ENCODE assay signal across 8 mouse cellular contexts in the genomic region with DNA sequence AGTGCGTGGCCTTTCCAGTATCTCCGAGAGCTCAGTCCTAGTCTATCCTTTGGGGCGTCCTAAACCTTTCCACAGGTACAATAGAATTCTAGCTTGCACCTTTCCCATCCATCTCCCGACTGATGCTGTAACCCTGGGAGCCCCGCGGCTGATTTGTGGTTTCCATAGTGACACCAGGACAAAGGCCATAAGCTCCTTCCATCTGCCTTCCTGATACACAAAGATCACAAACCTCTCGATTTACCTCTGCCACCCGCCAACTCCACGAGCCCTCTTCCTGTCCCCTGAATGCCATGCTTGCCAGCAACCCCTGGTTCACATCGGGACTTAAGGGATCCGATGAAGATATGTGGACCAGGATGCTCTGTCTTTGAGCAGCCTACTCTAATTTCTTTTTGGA. TPM values are rescaled to one million over a fixed set of nuclear protein-coding genes. Genes with fewer than 3 reads are reported as not detected.
DNase-seq lines count a peak whose midpoint lies in the region; ATAC-seq and TF ChIP-seq lines count a peak whose summit lies in the region.

No protein-coding gene starts in this region.

- WGBS in hindbrain, embryonic 11.5 days = 36% methylated on average over 11 of the region's 11 CpGs
- 34% methylated on average over 11 of the region's 11 CpGs for WGBS in liver, postnatal 0 days (ENCODE audit: insufficient replicate concordance)

- H3K36me3 ChIP-seq in G1E (replicated peaks) = no peaks in the 10 kb centered on the region
- H3K36me3 ChIP-seq in hindbrain, embryonic 11.5 days (ENCODE audit: control insufficient read depth, insufficient read depth, low read length) = no peaks in the 10 kb centered on the region
- no peaks in the 10 kb centered on the region for H3K36me3 ChIP-seq in liver, postnatal 0 days (replicated peaks; ENCODE audit: insufficient read depth, low read length)

- H3K4me2 ChIP-seq in hindbrain, embryonic 11.5 days (replicated peaks; ENCODE audit: low read depth, low read length) = peak overlapping the region; percentile 51
- H3K4me2 ChIP-seq in liver, postnatal 0 days (ENCODE audit: low read depth, low read length) = peak overlapping the region; percentile 68

- H3K9me3 ChIP-seq in G1E (replicated peaks) = no peaks in the 10 kb centered on the region
- no peaks in the 10 kb centered on the region for H3K9me3 ChIP-seq in hindbrain, embryonic 11.5 days (ENCODE audit: control insufficient read depth, low read length)
- no peaks in the 10 kb centered on the region for H3K9me3 ChIP-seq in liver, postnatal 0 days (ENCODE audit: low read length)

- H3K9ac ChIP-seq in hindbrain, embryonic 11.5 days (ENCODE audit: low read depth, low read length) = 0 out of 2 replicates have a peak overlapping the region, but pooled peaks have one; percentile 15
- H3K9ac ChIP-seq in liver, postnatal 0 days (replicated peaks) = no peak overlapping the region

- ATAC-seq in G1E (ENCODE audit: extremely low read depth, insufficient number of reproducible peaks, low FRiP score, poor library complexity, severe bottlenecking) = no peak
- peak; percentile 44 for ATAC-seq in hindbrain, embryonic 11.5 days (ENCODE audit: low FRiP score)
- ATAC-seq in liver, postnatal 0 days = no peak

- peaks cover 73% of the 10 kb centered on the region for H3K27me3 ChIP-seq in G1E (ENCODE audit: insufficient read depth, low read length)
- no peaks in the 10 kb centered on the region for H3K27me3 ChIP-seq in hindbrain, embryonic 11.5 days (ENCODE audit: control insufficient read depth, insufficient read depth, low read length)
- no peaks in the 10 kb centered on the region for H3K27me3 ChIP-seq in liver, postnatal 0 days (ENCODE audit: insufficient read depth, low read length)

- peak overlapping the region; percentile 44; the same call in 1 of the 2 replicates for H3K4me3 ChIP-seq in G1E (ENCODE audit: low read depth, low read length)
- peak overlapping the region; percentile 34 for H3K4me3 ChIP-seq in hindbrain, embryonic 11.5 days (ENCODE audit: low read depth, low read length)
- H3K4me3 ChIP-seq in liver, postnatal 0 days (ENCODE audit: low read depth, low read length) = no peak overlapping the region

- H3K4me1 ChIP-seq in G1E (ENCODE audit: insufficient read depth, low read depth, low read length) = peaks cover 22% of the 10 kb centered on the region
- peaks cover 3% of the 10 kb centered on the region; the same call in 1 of the 2 replicates for H3K4me1 ChIP-seq in hindbrain, embryonic 11.5 days (replicated peaks; ENCODE audit: control insufficient read depth, insufficient read depth, low read length)
- peaks cover 6% of the 10 kb centered on the region; the same call in 1 of the 2 replicates for H3K4me1 ChIP-seq in liver, postnatal 0 days (ENCODE audit: insufficient read depth)

- no peak for TF ChIP-seq CTCF in G1E (IDR thresholded peaks at IDR 0.05; ENCODE audit: low read depth, low read length)
- no peak for TF ChIP-seq CTCF in liver, postnatal 0 days (IDR thresholded peaks at IDR 0.05; ENCODE audit: low read depth)

- intact Hi-C loops in heart, postnatal 25 days (cut with DNase I) = no loop called here
- intact Hi-C loops in left cerebral cortex, postnatal 10 days (cut with DNase I) = no loop called here

- H3K27ac ChIP-seq in hindbrain, embryonic 11.5 days (ENCODE audit: low read depth, low read length) = no peak overlapping the region
- no peak overlapping the region for H3K27ac ChIP-seq in liver, postnatal 0 days (ENCODE audit: low read depth)

- DNase-seq in heart, adult 11 months = peak; percentile 93
- DNase-seq in heart, postnatal 25 days (ENCODE audit: low spot score) = no peak
- no peak for DNase-seq in G1E (ENCODE audit: low spot score)
- DNase-seq in hindbrain, embryonic 11.5 days (ENCODE audit: low spot score) = peak; percentile 57
- no peak for DNase-seq in liver, postnatal 0 days
- DNase-seq in layer of hippocampus, adult 8-10 months (ENCODE audit: low spot score in 2 of 2) = no peak
- no peak for DNase-seq in left cerebral cortex, postnatal 10 days (ENCODE audit: extremely low spot score in 1 of 2, low spot score in 2 of 2)
- DNase-seq in cerebellum, postnatal 4 days (ENCODE audit: low spot score in 2 of 2) = no peak

- TF ChIP-seq EP300 in liver, postnatal 0 days (IDR thresholded peaks at IDR 0.05; ENCODE audit: low read depth) = no peak

RNA-seq across cellular contexts. Expression of gene Lamb2, which starts 0.3 kb away (rescaled TPM):
- 100 to 1,000 TPM; 354 to 360 TPM for total RNA-seq in heart, postnatal 25 days (2021)
- total RNA-seq in G1E (2014; fragmentation: Nextera tagmentation) = 0.15 TPM in 1 of 2 replicates, not detected in the other
- 0.11 and 0.17 TPM in 2 replicates for total RNA-seq in G1E (2017)
- polyA plus RNA-seq in G1E (2012) = 0.07 TPM in 2 replicates
- polyA plus RNA-seq in hindbrain, embryonic 11.5 days (2014; fragmentation: Nextera tagmentation; extraction: Ambion mirVana) = 11.3 and 13.4 TPM in 2 replicates
- polyA plus RNA-seq in liver, postnatal 0 days (2015; fragmentation: Nextera tagmentation; extraction: Ambion mirVana) = 2.7 and 3.9 TPM in 2 replicates
- 10 to 100 TPM; 28.9 to 46.8 (median 34.7) TPM for total RNA-seq in layer of hippocampus, adult 8-10 months (2022)
- 10 to 100 TPM; 29.6 to 34.2 TPM for total RNA-seq in left cerebral cortex, postnatal 10 days (2021)

RNA-seq across cellular contexts. Expression of gene Usp19, which starts 11.2 kb away (rescaled TPM):
- 10 to 100 TPM; 78.7 to 93.7 TPM for total RNA-seq in heart, postnatal 25 days (2021)
- total RNA-seq in G1E (2014; fragmentation: Nextera tagmentation) (70.6 and 197 TPM in 2 replicates), G1E (2017) (41.3 and 44.7 TPM in 2 replicates)
- 87.7 and 102 TPM in 2 replicates for polyA plus RNA-seq in G1E (2012)
- 58.9 and 60.4 TPM in 2 replicates for polyA plus RNA-seq in hindbrain, embryonic 11.5 days (2014; fragmentation: Nextera tagmentation; extraction: Ambion mirVana)
- 13.8 and 17.0 TPM in 2 replicates for polyA plus RNA-seq in liver, postnatal 0 days (2015; fragmentation: Nextera tagmentation; extraction: Ambion mirVana)
- 100 to 1,000 TPM; 144 to 189 (median 157) TPM for total RNA-seq in layer of hippocampus, adult 8-10 months (2022)
- total RNA-seq in left cerebral cortex, postnatal 10 days (2021) = 100 to 1,000 TPM; 104 to 114 TPM

RNA-seq across cellular contexts. Expression of gene Klhdc8b, which starts 17.9 kb away (rescaled TPM):
- total RNA-seq in heart, postnatal 25 days (2021) = 10 to 100 TPM in 1 of 2 experiments, 1 to 10 TPM in 1; 9.5 to 10.1 TPM
- total RNA-seq in G1E (2014; fragmentation: Nextera tagmentation) (14.7 and 21.2 TPM in 2 replicates), G1E (2017) (52.8 and 63.1 TPM in 2 replicates)
- polyA plus RNA-seq in G1E (2012) = 112 and 116 TPM in 2 replicates
- 23.8 and 28.8 TPM in 2 replicates for polyA plus RNA-seq in hindbrain, embryonic 11.5 days (2014; fragmentation: Nextera tagmentation; extraction: Ambion mirVana)
- 8.5 and 9.1 TPM in 2 replicates for polyA plus RNA-seq in liver, postnatal 0 days (2015; fragmentation: Nextera tagmentation; extraction: Ambion mirVana)
- total RNA-seq in layer of hippocampus, adult 8-10 months (2022) = 10 to 100 TPM; 22.0 to 32.0 (median 24.2) TPM
- total RNA-seq in left cerebral cortex, postnatal 10 days (2021) = 10 to 100 TPM; 32.5 to 35.9 TPM

RNA-seq across cellular contexts. Expression of gene Ccdc71, which starts 18.9 kb away (rescaled TPM):
- total RNA-seq in heart, postnatal 25 days (2021) = 10 to 100 TPM; 25.8 to 26.4 TPM
- total RNA-seq in G1E (2014; fragmentation: Nextera tagmentation) (52.4 and 53.0 TPM in 2 replicates), G1E (2017) (20.3 and 22.3 TPM in 2 replicates)
- 24.1 and 25.6 TPM in 2 replicates for polyA plus RNA-seq in G1E (2012)
- polyA plus RNA-seq in hindbrain, embryonic 11.5 days (2014; fragmentation: Nextera tagmentation; extraction: Ambion mirVana) = 44.1 TPM in 2 replicates
- 16.1 and 19.3 TPM in 2 replicates for polyA plus RNA-seq in liver, postnatal 0 days (2015; fragmentation: Nextera tagmentation; extraction: Ambion mirVana)
- 10 to 100 TPM; 31.3 to 44.7 (median 36.6) TPM for total RNA-seq in layer of hippocampus, adult 8-10 months (2022)
- 10 to 100 TPM; 38.7 to 39.6 TPM for total RNA-seq in left cerebral cortex, postnatal 10 days (2021)

RNA-seq across cellular contexts. Expression of gene Qars, which starts 28.3 kb away (rescaled TPM):
- 10 to 100 TPM; 74.2 to 74.3 TPM for total RNA-seq in heart, postnatal 25 days (2021)
- 320 and 349 TPM in 2 replicates for total RNA-seq in G1E (2014; fragmentation: Nextera tagmentation)
- total RNA-seq in G1E (2017) = 196 and 201 TPM in 2 replicates
- polyA plus RNA-seq in G1E (2012) = 138 and 248 TPM in 2 replicates
- 98.1 and 101 TPM in 2 replicates for polyA plus RNA-seq in hindbrain, embryonic 11.5 days (2014; fragmentation: Nextera tagmentation; extraction: Ambion mirVana)
- polyA plus RNA-seq in liver, postnatal 0 days (2015; fragmentation: Nextera tagmentation; extraction: Ambion mirVana) = 33.0 and 33.3 TPM in 2 replicates
- total RNA-seq in layer of hippocampus, adult 8-10 months (2022) = 10 to 100 TPM; 84.0 to 96.5 (median 89.4) TPM
- total RNA-seq in left cerebral cortex, postnatal 10 days (2021) = 10 to 100 TPM; 82.9 to 91.8 TPM

Comparison
In these comparisons a context has a peak if more than half of its experiments do, and no peak if none do; other contexts are left out.
1. DNase-seq: peak in heart, adult 11 months (single experiment) and hindbrain, embryonic 11.5 days (single experiment); none in heart, postnatal 25 days (single experiment), G1E (single experiment), liver, postnatal 0 days (single experiment), layer of hippocampus, adult 8-10 months (0 of 2), left cerebral cortex, postnatal 10 days (0 of 2) and cerebellum, postnatal 4 days (0 of 2).
2. RNA of gene Lamb2, which starts 0.3 kb away (total RNA-seq): 354 to 360 TPM in heart, postnatal 25 days, 28.9 to 46.8 TPM in layer of hippocampus, adult 8-10 months and 29.6 to 34.2 TPM in left cerebral cortex, postnatal 10 days; 0.11 to 0.17 TPM in G1E; every median in the first group is over 10 times any median in the second.